Mouse (Mus musculus) heart, adult 8-10 months (tissue): ENCODE data around the gene Hsd11b1. TPM values are rescaled to one million over a fixed set of nuclear protein-coding genes. Genes with fewer than 3 reads are reported as not detected.
A peak's percentile ranks its signal among the peaks of the same experiment; 100 is the strongest.

ENCODE experiments used
- DNase-seq: peaks from one replicate; pipeline ENCODE4 v3.0.0; 2022; ENCODE audit warnings: low spot score
- total RNA-seq, 4 experiments: library from RNA; stranded (reverse); gene quantifications; 2 replicates each; pipeline ENCODE4 v1.2.4; 2022

The Hsd11b1 gene
- total RNA-seq, 4 experiments from 2014 or later: 9.4 to 17.3 (median 12.4) TPM

GRCm38 (mm10) chr1:193201383-193201778 lies 62.5 kb downstream of the Hsd11b1 start, which contains the start of gene Traf3ip3:
Traf3ip3 (minus strand) TSS chr1:193201703.
- no peak for DNase-seq

GRCm38 (mm10) chr1:193200640-193201382 lies 63.1 kb downstream of the Hsd11b1 start:
- no peak for DNase-seq

- DNase-seq: no peak
These were observed 65.6 kb downstream of the Hsd11b1 start for GRCm38 (mm10) chr1:193198312-193198711.

GRCm38 (mm10) chr1:193197494-193198205 lies 66.2 kb downstream of the Hsd11b1 start:
- DNase-seq: no peak

- DNase-seq: no peak
These were observed 68.6 kb downstream of the Hsd11b1 start for GRCm38 (mm10) chr1:193195169-193195810.

- no peak for DNase-seq
These were observed 69.3 kb downstream of the Hsd11b1 start for GRCm38 (mm10) chr1:193194416-193195140.

GRCm38 (mm10) chr1:193191675-193192283 lies 72.1 kb downstream of the Hsd11b1 start:
- DNase-seq: peak; percentile 43

GRCm38 (mm10) chr1:193189771-193190170 lies 74.1 kb downstream of the Hsd11b1 start:
- DNase-seq: no peak

- DNase-seq: peak; percentile 78
These were observed 74.7 kb downstream of the Hsd11b1 start for GRCm38 (mm10) chr1:193189151-193189621.

- DNase-seq: no peak
These were observed 75.6 kb downstream of the Hsd11b1 start for GRCm38 (mm10) chr1:193188257-193188656.

- DNase-seq: no peak
These were observed 82.8 kb downstream of the Hsd11b1 start for GRCm38 (mm10) chr1:193181104-193181503.

- no peak for DNase-seq
These were observed 89.6 kb downstream of the Hsd11b1 start for GRCm38 (mm10) chr1:193174143-193174733.

- DNase-seq: no peak
These were observed 90.1 kb downstream of the Hsd11b1 start for GRCm38 (mm10) chr1:193173810-193174129.

- peak; percentile 98 for DNase-seq
These were observed 90.7 kb downstream of the Hsd11b1 start for GRCm38 (mm10) chr1:193172991-193173809.

Other genes with a start within 250 kb of the Hsd11b1 start
- under 1 TPM; 0.20 to 0.75 (median 0.23) TPM for gene Syt14, start 228.3 kb downstream of the Hsd11b1 start, total RNA-seq
- 1 to 10 TPM; 7.4 to 9.8 (median 9.0) TPM for gene Diexf, start 133.8 kb downstream of the Hsd11b1 start, total RNA-seq
- gene Irf6, start 111.0 kb downstream of the Hsd11b1 start, total RNA-seq: 1 to 10 TPM; 1.2 to 2.7 (median 1.8) TPM
- gene A130010J15Rik, start 96.0 kb downstream of the Hsd11b1 start, total RNA-seq: 1 to 10 TPM; 3.9 to 5.5 (median 4.8) TPM
- gene Traf3ip3, start 62.4 kb downstream of the Hsd11b1 start, total RNA-seq: 1 to 10 TPM in 2 of 4 experiments, under 1 TPM in 2; 0.63 to 1.3 (median 0.96) TPM
- gene Lamb3, start 56.4 kb downstream of the Hsd11b1 start, total RNA-seq: 10 to 100 TPM; 10.7 to 16.0 (median 11.5) TPM
- gene G0s2, start 9.1 kb upstream of the Hsd11b1 start, total RNA-seq: 10 to 100 TPM; 54.6 to 72.1 (median 63.9) TPM
- under 1 TPM; 0.14 to 0.72 (median 0.22) TPM for gene Camk1g, start 106.2 kb upstream of the Hsd11b1 start, total RNA-seq